ENCODE assay signal across 9 mouse cellular contexts in genomic region chr1:54194954-54195305, GRCm38 (mm10). TPM values are rescaled to one million over a fixed set of nuclear protein-coding genes. Genes with fewer than 3 reads are reported as not detected.
DNase-seq lines count a peak whose midpoint lies in the region; ATAC-seq lines count a peak whose summit lies in the region.
"Had no signal": no experiment of that assay in that cellular context is flagged by ENCODE, and none has a peak within 500 bp of the region (broad histone marks: within the 10 kb centered on the region; RNA-seq: fewer than 3 reads in every experiment).

Hecw2 (minus strand) TSS chr1:54195168.

- intact Hi-C loops in left cerebral cortex, postnatal 25 days (cut with DNase I), result loop anchor here (1.0 to 5.0 kb wide), 4 partner anchors 63 to 286 kb away; no protein-coding TSS in a partner anchor

- H3K27ac ChIP-seq in hindbrain, embryonic 14.5 days, result peak within 1 kb of the TSS; percentile 98
- peak within 1 kb of the TSS; percentile 97 for H3K27ac ChIP-seq in midbrain, embryonic 15.5 days

- DNase-seq in layer of hippocampus, adult 11-12 months (ENCODE audit: low spot score), result peak; percentile 33
- DNase-seq in layer of hippocampus, adult 9-10 months (ENCODE audit: low spot score), result no peak
- DNase-seq in cerebellum, adult 9-11 months, result peak; percentile 75
- DNase-seq in frontal cortex, postnatal 14 days (ENCODE audit: low spot score in 2 of 2), result peak; percentile 20 to 35
- peak; percentile 62 for DNase-seq in hindbrain, embryonic 14.5 days (ENCODE audit: low spot score)
- peak; percentile 45 to 52 for DNase-seq in left cerebral cortex, postnatal 25 days (ENCODE audit: low spot score in 2 of 2)

- no peaks in the 10 kb centered on the region for H3K9me3 ChIP-seq in hindbrain, embryonic 14.5 days (ENCODE audit: control insufficient read depth, low read length)
- H3K9me3 ChIP-seq in midbrain, embryonic 15.5 days, result no peaks in the 10 kb centered on the region

- H3K9ac ChIP-seq in hindbrain, embryonic 14.5 days, result peak within 1 kb of the TSS; percentile 99
- peak within 1 kb of the TSS; percentile 84 for H3K9ac ChIP-seq in midbrain, embryonic 15.5 days

- ATAC-seq in hindbrain, embryonic 14.5 days (ENCODE audit: low FRiP score), result peak; percentile 84
- ATAC-seq in midbrain, embryonic 15.5 days (replicated peaks), result peak; percentile 89
- ATAC-seq in granulocyte monocyte progenitor cell, adult 5-6 weeks (replicated peaks; ENCODE audit: poor library complexity, severe bottlenecking), result no peak

- under 1% methylated on average over 38 of the region's 38 CpGs for WGBS in hindbrain, embryonic 14.5 days
- under 1% methylated on average over 38 of the region's 38 CpGs for WGBS in midbrain, embryonic 15.5 days

- H3K4me1 ChIP-seq in hindbrain, embryonic 14.5 days (replicated peaks; ENCODE audit: control insufficient read depth, insufficient read depth, low read length), result peaks cover 16% of the 10 kb centered on the region; the same call in 1 of the 2 replicates
- H3K4me1 ChIP-seq in midbrain, embryonic 15.5 days, result peaks cover 18% of the 10 kb centered on the region

- H3K27me3 ChIP-seq in hindbrain, embryonic 14.5 days (ENCODE audit: control insufficient read depth, insufficient read depth, low read length), result no peaks in the 10 kb centered on the region
- H3K27me3 ChIP-seq in midbrain, embryonic 15.5 days (replicated peaks), result no peaks in the 10 kb centered on the region
- H3K27me3 ChIP-seq: CH12.LX had no signal

- H3K4me2 ChIP-seq in hindbrain, embryonic 14.5 days (replicated peaks), result peak within 1 kb of the TSS; percentile 65
- peak within 1 kb of the TSS; percentile 53 for H3K4me2 ChIP-seq in midbrain, embryonic 15.5 days

- no peaks in the 10 kb centered on the region for H3K36me3 ChIP-seq in hindbrain, embryonic 14.5 days (replicated peaks; ENCODE audit: control insufficient read depth, insufficient read depth)
- no peaks in the 10 kb centered on the region for H3K36me3 ChIP-seq in midbrain, embryonic 15.5 days (replicated peaks)

- peak within 1 kb of the TSS; percentile 89 for H3K4me3 ChIP-seq in hindbrain, embryonic 14.5 days (replicated peaks; ENCODE audit: low read length)
- H3K4me3 ChIP-seq in midbrain, embryonic 15.5 days, result peak within 1 kb of the TSS; percentile 77

RNA-seq across cellular contexts. Expression of gene Hecw2, which starts in this region (rescaled TPM):
- polyA plus RNA-seq in hindbrain, embryonic 14.5 days (2014; fragmentation: Nextera tagmentation; extraction: Ambion mirVana), result 7.9 and 9.2 TPM in 2 replicates
- 10 to 100 TPM; 42.7 to 57.6 TPM for total RNA-seq in left cerebral cortex, postnatal 25 days (2021)
- 7.7 and 8.1 TPM in 2 replicates for polyA plus RNA-seq in midbrain, embryonic 15.5 days (2015; fragmentation: Nextera tagmentation; extraction: Ambion mirVana)
- total RNA-seq in granulocyte monocyte progenitor cell, adult 5-6 weeks (2014; fragmentation: Nextera tagmentation), result not detected in 2 replicates
- not detected in 2 replicates for total RNA-seq in granulocyte monocyte progenitor cell, adult 5-6 weeks (2017)

Comparison
In these comparisons a context has a peak if more than half of its experiments do, and no peak if none do; other contexts are left out.
1. RNA of gene Hecw2 (total RNA-seq): 42.7 to 57.6 TPM in left cerebral cortex, postnatal 25 days; not detected in granulocyte monocyte progenitor cell, adult 5-6 weeks; every median in the first group is over 10 times any median in the second.